Mouse (Mus musculus) liver, adult 2 months (tissue): ENCODE results near the gene Dusp16. TPM values are rescaled to one million over a fixed set of nuclear protein-coding genes. Genes with fewer than 3 reads are reported as not detected.

Experiments
- DNase-seq: peaks from one replicate; pipeline ENCODE4 v3.0.0-alpha.2; 2011; ENCODE audit warnings: low read depth, low spot score; ENCODE audit errors: extremely low read depth
- H3K27ac ChIP-seq: fragments of 200-500 bp; replicated peaks from 2 replicates; pipeline ENCODE4 v1.5.1; 2012; ENCODE audit warnings: low read depth, mild to moderate bottlenecking, control low read depth, inconsistent platforms, low read length; ENCODE audit not compliant: insufficient read depth
- H3K27me3 ChIP-seq: fragments of 200-500 bp; 2 replicates; pipeline ENCODE4 v1.6.1; 2012; ENCODE audit warnings: mild to moderate bottlenecking, moderate library complexity, low read length, inconsistent platforms; ENCODE audit not compliant: control insufficient read depth, insufficient read depth
- H3K36me3 ChIP-seq: fragments of 200-500 bp; 2 replicates; pipeline ENCODE4 v1.6.1; 2012; ENCODE audit warnings: low read length, inconsistent platforms; ENCODE audit not compliant: control insufficient read depth, insufficient read depth
- H3K4me1 ChIP-seq: fragments of 200-500 bp; 2 replicates; pipeline ENCODE4 v1.6.1; 2011; ENCODE audit warnings: low read length; ENCODE audit not compliant: control insufficient read depth, insufficient read depth
- H3K4me3 ChIP-seq: fragments of 200-500 bp; 2 replicates; pipeline ENCODE4 v1.5.1; 2011; ENCODE audit warnings: low read depth, mild to moderate bottlenecking, control low read depth, low read length, moderate library complexity; ENCODE audit not compliant: insufficient read depth
- H3K79me2 ChIP-seq: fragments of 200-500 bp; 2 replicates; pipeline ENCODE4 v1.6.1; 2012; ENCODE audit warnings: inconsistent platforms, mild to moderate bottlenecking, low read length, moderate library complexity; ENCODE audit not compliant: control insufficient read depth, insufficient read depth
- H3K9ac ChIP-seq: fragments of 200-500 bp; 2 replicates; pipeline ENCODE4 v1.6.1; 2012; ENCODE audit warnings: low read depth, mild to moderate bottlenecking, control low read depth, inconsistent platforms, low read length
- CTCF ChIP-seq: fragments of 200-500 bp; IDR thresholded peaks from 2 replicates; pipeline ENCODE4 v1.5.1; 2011; ENCODE audit warnings: low read depth, low read length, control low read depth
- POLR2A ChIP-seq: fragments of 200-500 bp; IDR thresholded peaks from 2 replicates; pipeline ENCODE4 v1.6.1; 2011; ENCODE audit warnings: low read length, control low read depth; ENCODE audit not compliant: insufficient read depth; ENCODE audit errors: extremely low read depth
- WGBS: fragments of 180-500 bp; shearing (Covaris S2); methylation state at CpG from one replicate; pipeline ENCODE4 v1.1.7; 2018; 5-methylcytosine and 5-hydroxymethylcytosine counted together
- polyA plus RNA-seq: library from polyadenylated mRNA; depleted of rRNA; stranded (reverse); fragments of >200 nt; gene quantifications from 2 replicates; pipeline ENCODE4 v1.2.3, GENCODE M21; 2012
- total RNA-seq: library from RNA; depleted of rRNA; stranded (reverse); fragments of >200 nt; gene quantifications from 2 replicates; pipeline ENCODE4 v1.2.3, GENCODE M21; 2014

Dusp16 gene
- total and polyA plus RNA-seq, 2 experiments: 19.7 to 20.0 TPM

- H3K4me3 ChIP-seq: no peak overlapping the region
- H3K4me1 ChIP-seq: peaks cover 14% of the 10 kb centered on the region
- TF ChIP-seq POLR2A (no peak), CTCF (no peak)
- DNase-seq: no peak
- no peaks in the 10 kb centered on the region for H3K79me2 ChIP-seq
- H3K27ac ChIP-seq: no peak overlapping the region
- H3K27me3 ChIP-seq: no peaks in the 10 kb centered on the region
- H3K9ac ChIP-seq: no peak overlapping the region
- H3K36me3 ChIP-seq: peaks cover 23% of the 10 kb centered on the region
- WGBS: 87% methylated on average over 5 of the region's 5 CpGs
Measured at GRCm38 (mm10) chr6:134720150-134720549, 72.3 kb downstream of the Dusp16 start.

- H3K36me3 ChIP-seq: peaks cover 22% of the 10 kb centered on the region
- H3K27ac ChIP-seq: no peak overlapping the region
- no peaks in the 10 kb centered on the region for H3K79me2 ChIP-seq
- no peak overlapping the region for H3K4me3 ChIP-seq
- no peak overlapping the region for H3K9ac ChIP-seq
- H3K4me1 ChIP-seq: peaks cover 9% of the 10 kb centered on the region
- no peaks in the 10 kb centered on the region for H3K27me3 ChIP-seq
- no peak for DNase-seq
- TF ChIP-seq CTCF (no peak), POLR2A (no peak)
- WGBS: 88% methylated on average over 5 of the region's 5 CpGs
Measured at GRCm38 (mm10) chr6:134719156-134719555, 73.3 kb downstream of the Dusp16 start.

- Histone ChIP-seq H3K4me3 (no peak overlapping the region), H3K36me3 (peaks cover 22% of the 10 kb centered on the region), H3K4me1 (peaks cover 5% of the 10 kb centered on the region), H3K79me2 (no peaks in the 10 kb centered on the region), H3K27me3 (no peaks in the 10 kb centered on the region), H3K27ac (no peak overlapping the region), H3K9ac (no peak overlapping the region)
- 81% methylated on average over 11 of the region's 11 CpGs for WGBS
- DNase-seq: peak; percentile 55
- no peak for TF ChIP-seq POLR2A
- TF ChIP-seq CTCF: no peak
Measured at GRCm38 (mm10) chr6:134718668-134719065, 73.8 kb downstream of the Dusp16 start.

- no peak overlapping the region for H3K27ac ChIP-seq
- no peak overlapping the region for H3K4me3 ChIP-seq
- no peak for TF ChIP-seq CTCF
- TF ChIP-seq POLR2A: no peak
- 95% methylated on average over 20 of the region's 20 CpGs for WGBS
- DNase-seq: no peak
- H3K27me3 ChIP-seq: no peaks in the 10 kb centered on the region
- H3K4me1 ChIP-seq: peaks cover 2% of the 10 kb centered on the region; the same call in 1 of the 2 replicates
- no peaks in the 10 kb centered on the region for H3K79me2 ChIP-seq
- peaks cover 22% of the 10 kb centered on the region for H3K36me3 ChIP-seq
- H3K9ac ChIP-seq: no peak overlapping the region
Measured at GRCm38 (mm10) chr6:134717886-134718667, 74.3 kb downstream of the Dusp16 start.

GRCm38 (mm10) chr6:134716168-134716587 lies 76.2 kb downstream of the Dusp16 start:
- 81% methylated on average over 6 of the region's 6 CpGs for WGBS
- no peaks in the 10 kb centered on the region for H3K79me2 ChIP-seq
- no peak for DNase-seq
- H3K4me1 ChIP-seq: no peaks in the 10 kb centered on the region
- H3K9ac ChIP-seq: no peak overlapping the region
- H3K4me3 ChIP-seq: no peak overlapping the region
- peaks cover 22% of the 10 kb centered on the region for H3K36me3 ChIP-seq
- TF ChIP-seq POLR2A: no peak
- TF ChIP-seq CTCF: no peak
- H3K27ac ChIP-seq: no peak overlapping the region
- H3K27me3 ChIP-seq: no peaks in the 10 kb centered on the region

- Histone ChIP-seq H3K36me3 (peaks cover 10% of the 10 kb centered on the region), H3K27me3 (no peaks in the 10 kb centered on the region), H3K27ac (no peak overlapping the region), H3K4me1 (no peaks in the 10 kb centered on the region), H3K9ac (no peak overlapping the region), H3K4me3 (no peak overlapping the region), H3K79me2 (no peaks in the 10 kb centered on the region)
- TF ChIP-seq POLR2A: no peak
- TF ChIP-seq CTCF: no peak
- WGBS: 95% methylated on average over 1 of the region's 1 CpGs
- DNase-seq: no peak
Measured at GRCm38 (mm10) chr6:134713897-134714296, 78.5 kb downstream of the Dusp16 start.
